Mouse (Mus musculus) left cerebral cortex, adult 2 months (tissue): ENCODE measurements at regions not wholly inside any gene's neighbourhood (a gene's known extent, or its start where the extent isn't known, plus 50 kb on each side); places are given as distances from the start of the nearest gene placed in this dataset.
"Not testable (repeated sequence)": the region's sequence is repeated elsewhere in the genome, so short reads cannot be mapped to it uniquely, and the experiment has no call there.

ENCODE experiments used
- DNase-seq, 2 experiments: peaks; one replicate each; pipeline ENCODE4 v3.0.0; 2021 to 2022; ENCODE audit warnings: low spot score in 2 of 2, mixed read lengths in 1 of 2; ENCODE audit errors: extremely low spot score in 1 of 2
- H3K27ac ChIP-seq: fragments of 200-600 bp; 2 replicates; pipeline ENCODE4 v1.8.1; 2022
- H3K4me3 ChIP-seq: fragments of 200-600 bp; 2 replicates; pipeline ENCODE4 v1.8.1; 2022
- CTCF ChIP-seq: fragments of 200-600 bp; IDR thresholded peaks from 2 replicates; pipeline ENCODE4 v1.8.1; 2022; ENCODE audit warnings: antibody characterized with exemption, mild to moderate bottlenecking, moderate library complexity
- intact Hi-C: fragments of 180-260 bp; cut with DNase I; formaldehyde crosslinking; loops from one replicate; pipeline ENCODE4 v1.15.1; 2025

DNA sequence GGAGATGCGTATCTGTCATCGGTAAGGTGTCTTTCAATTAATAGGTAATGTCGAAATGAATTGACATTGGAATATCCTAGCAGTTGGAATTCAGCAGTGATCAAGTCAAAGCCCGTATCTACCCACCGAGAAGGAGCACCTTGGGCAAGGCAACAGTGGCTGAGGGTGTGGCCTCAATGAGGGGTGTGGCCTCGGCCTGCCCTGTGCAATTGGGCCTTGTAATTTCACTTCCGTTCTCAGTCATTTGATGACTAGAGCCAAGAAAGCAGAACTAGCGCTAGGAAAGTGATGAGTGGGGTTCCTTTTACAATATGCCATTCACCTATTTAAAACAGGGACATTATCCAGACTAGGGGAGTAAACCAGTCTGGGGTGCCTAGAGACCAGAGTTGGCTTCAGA, 77.6 kb downstream of the Elovl4 start:
- TF ChIP-seq CTCF = no peak
- DNase-seq = no peak
- Histone ChIP-seq H3K4me3 (no peak overlapping the region), H3K27ac (no peak overlapping the region)
- intact Hi-C loops = no loop called here

DNA sequence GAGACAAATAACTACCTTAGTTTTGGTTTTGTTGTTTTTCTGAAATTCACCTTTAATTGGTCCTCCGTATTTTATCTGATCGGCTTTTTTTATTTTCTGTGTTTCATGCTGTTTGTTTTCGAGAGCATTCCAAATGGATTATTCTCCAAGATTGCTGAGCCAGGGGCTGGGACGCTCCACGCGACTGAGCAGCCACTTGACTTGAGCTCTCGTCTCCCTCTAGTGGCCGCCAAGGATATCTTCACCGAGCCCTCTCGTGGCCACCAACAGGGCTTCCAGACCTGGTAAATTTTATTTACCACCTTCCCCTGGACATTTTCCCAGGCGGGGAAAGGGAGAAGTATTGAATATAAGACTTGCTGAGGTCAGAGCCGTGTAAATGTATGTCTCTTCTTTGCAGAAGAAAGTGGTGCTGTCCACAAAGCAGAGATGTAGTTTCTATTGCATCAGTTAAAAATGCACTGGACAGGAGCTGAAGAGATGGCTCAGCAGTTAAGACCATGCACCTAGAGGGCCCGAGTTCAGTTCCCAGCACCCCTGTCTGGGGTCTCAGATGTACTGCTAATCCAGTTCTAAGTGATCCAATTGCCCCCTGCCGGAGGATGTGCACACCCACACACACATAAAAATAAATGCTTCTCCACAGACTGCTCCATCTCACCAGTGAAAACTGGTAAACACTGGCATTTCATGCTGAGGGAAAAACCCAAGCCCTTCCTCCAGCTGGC, 78.5 kb downstream of the Elovl4 start:
- peak; percentile 77 to 78 for DNase-seq
- TF ChIP-seq CTCF = peak; percentile 89
- intact Hi-C loops = loop anchor here (2.0 kb wide), 1 partner anchor 37 kb away; no protein-coding TSS in a partner anchor
- no peak overlapping the region for H3K27ac ChIP-seq
- H3K4me3 ChIP-seq = peak overlapping the region; percentile 18; the same call in 1 of the 2 replicates

DNA sequence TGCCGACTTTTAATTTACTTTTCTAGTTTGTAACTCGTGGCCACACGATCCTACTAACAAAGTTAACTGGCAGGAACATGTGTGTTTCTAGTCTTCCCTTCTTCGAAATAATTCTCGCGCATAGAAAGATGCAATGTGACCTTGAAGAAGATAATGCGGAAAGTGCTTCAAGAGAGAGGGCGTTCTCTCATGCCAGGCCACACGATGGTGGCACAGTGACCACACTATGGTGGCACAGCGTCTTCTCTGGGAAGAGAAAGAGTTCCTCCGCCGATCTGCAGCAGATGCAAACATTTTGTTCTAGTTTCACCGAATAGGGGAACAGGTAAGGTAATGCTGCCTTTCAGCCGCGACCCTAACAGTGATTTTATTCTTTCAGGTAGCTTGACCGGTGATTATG, 79.1 kb downstream of the Elovl4 start:
- H3K27ac ChIP-seq = no peak overlapping the region
- intact Hi-C loops = loop anchor here (2.0 kb wide), 1 partner anchor 36 kb away; no protein-coding TSS in a partner anchor
- DNase-seq = no peak
- H3K4me3 ChIP-seq = peak overlapping the region; percentile 18; the same call in 1 of the 2 replicates
- TF ChIP-seq CTCF = no peak

DNA sequence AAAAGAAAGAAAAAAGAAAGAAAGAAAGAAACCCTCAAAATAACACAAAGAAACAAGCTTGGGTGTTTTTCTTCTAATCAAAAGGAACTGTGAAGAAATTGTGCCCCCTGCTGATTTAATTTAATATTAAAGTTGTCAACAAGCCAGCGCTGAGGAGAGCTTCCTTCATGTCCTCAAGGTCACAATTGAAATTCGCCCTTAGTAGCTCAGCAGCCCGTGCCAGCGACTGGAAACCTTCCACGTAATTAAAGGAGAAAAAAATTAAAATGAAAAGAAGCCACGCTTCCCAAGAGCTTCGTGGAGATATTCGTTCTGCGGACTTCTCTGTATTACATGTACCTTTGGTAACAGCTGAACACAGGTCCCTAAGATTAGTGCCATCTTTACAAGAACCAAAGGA, 80.0 kb downstream of the Elovl4 start:
- Histone ChIP-seq H3K4me3 (no peak overlapping the region), H3K27ac (no peak overlapping the region)
- intact Hi-C loops = loop anchor here (2.0 kb wide), 1 partner anchor 35 kb away; no protein-coding TSS in a partner anchor
- DNase-seq = no peak
- peak; percentile 30 for TF ChIP-seq CTCF

DNA sequence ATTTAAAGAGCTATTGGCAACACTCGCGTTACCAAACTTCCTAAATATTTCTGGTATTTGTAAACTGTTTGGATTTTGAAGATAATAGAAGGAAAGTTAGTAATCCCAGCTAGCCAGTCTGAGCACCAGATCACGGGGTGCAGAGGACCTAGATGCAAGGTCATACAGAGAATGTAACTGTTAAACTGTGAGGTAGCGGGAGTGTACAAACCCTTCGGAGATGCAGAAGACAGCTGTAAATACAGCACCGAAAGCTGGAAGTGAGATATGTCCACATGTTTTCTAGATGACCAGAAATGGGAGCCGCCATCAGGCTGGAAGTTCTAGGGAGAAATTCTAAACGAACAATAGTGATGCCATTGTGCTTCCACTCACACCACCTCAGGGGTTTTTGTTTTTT, 80.5 kb downstream of the Elovl4 start:
- intact Hi-C loops = no loop called here

DNA sequence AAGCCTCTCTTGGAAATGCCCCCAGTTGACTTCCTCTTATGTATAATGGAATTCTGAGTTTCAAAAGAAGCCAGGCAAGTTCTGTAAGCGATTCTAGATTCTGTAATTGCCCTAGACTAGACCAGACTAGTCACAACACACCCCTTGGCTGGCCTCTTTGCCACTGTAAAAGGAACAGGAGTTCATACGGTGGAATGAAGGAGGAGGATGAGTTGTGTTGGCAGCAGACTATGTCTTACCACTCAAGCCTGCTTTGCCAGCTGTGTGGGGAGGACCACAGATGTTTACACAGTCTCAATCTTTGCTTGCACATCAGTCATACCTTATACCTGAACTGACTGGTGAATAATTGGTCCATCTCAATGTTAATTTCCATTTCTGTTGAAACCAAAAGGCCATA, 85.1 kb downstream of the Elovl4 start:
- intact Hi-C loops = no loop called here
- TF ChIP-seq CTCF = no peak
- Histone ChIP-seq H3K27ac (no peak overlapping the region), H3K4me3 (no peak overlapping the region)
- no peak for DNase-seq

More for the DNA sequence above, 80.5 kb downstream of the Elovl4 start:
- no peak for TF ChIP-seq CTCF
- Histone ChIP-seq H3K27ac (no peak overlapping the region), H3K4me3 (no peak overlapping the region)
- DNase-seq = no peak

DNA sequence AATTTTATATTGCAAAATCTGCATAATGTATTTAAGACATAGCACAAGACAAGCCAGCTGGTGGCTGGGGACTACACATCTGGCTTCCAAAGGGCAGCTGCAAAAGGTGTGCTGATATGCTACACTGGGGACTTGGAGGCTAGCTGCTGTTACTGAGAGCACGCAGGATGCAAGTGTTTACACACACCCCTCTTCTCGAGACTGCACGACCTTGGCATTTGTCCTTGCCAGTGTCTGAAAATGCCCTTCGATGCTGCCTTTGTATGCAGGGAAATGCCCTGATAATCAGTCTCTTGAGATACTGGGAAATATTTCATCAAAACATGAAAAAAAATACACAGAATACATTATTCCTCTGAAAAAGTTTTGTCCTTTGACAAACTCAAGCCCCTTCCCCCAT, 86.3 kb downstream of the Elovl4 start:
- no peak overlapping the region for H3K27ac ChIP-seq
- no peak overlapping the region for H3K4me3 ChIP-seq
- TF ChIP-seq CTCF = no peak
- intact Hi-C loops = no loop called here
- no peak for DNase-seq

DNA sequence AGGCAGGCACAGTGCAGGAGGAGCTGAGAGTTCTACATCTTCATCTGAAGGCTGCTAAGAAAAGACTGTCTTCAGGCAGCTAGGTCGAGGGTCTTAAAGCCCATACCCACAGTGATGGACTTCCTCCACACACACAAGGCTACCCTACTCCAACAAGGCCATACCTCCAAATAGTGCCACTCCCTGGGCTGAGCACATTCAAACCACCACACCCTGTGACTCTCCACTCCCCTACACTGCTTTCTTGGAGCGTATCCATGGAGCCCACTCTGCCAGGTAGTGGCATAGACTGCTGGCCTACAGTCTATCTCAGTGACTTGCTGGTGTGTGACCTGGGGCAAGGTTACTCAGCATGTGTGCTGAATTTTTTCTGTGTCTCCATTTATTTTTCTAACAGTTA, 88.0 kb downstream of the Elovl4 start:
- H3K4me3 ChIP-seq = not testable (repeated sequence)

DNA sequence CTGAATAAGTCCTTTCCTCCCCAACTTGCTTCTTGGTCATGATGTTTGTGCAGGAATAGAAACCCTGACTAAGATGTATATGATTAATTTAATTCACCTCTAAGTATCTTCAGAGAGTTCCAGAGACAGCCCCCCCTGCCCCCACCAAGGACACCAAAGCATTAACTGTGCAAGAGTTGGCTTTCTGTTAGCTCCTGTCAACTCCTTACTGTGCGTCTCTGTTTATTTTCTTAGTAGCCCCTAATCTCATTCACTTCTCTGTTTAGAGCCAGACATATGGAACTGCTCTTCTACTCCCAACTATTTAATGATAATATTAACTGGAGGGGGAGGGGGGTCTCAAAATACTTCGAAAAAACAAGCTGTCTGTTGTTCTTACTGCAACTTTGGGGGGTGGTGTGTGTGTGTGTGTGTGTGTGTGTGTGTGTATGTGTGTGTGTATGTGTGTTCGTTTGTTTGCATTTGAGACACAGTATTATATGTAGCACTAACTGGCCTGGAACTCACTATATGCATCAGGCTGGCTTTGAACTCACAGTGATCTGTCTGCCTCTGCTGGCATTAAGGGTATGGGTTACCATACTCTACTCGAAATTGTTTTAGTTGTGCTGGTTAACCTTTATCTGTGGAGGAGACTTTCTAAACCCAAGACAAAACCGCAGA, 89.8 kb downstream of the Elovl4 start:
- no peak for DNase-seq
- no peak for TF ChIP-seq CTCF
- Histone ChIP-seq H3K4me3 (no peak overlapping the region), H3K27ac (no peak overlapping the region)
- intact Hi-C loops = no loop called here

More for the DNA sequence above, 88.0 kb downstream of the Elovl4 start:
- DNase-seq, intact Hi-C loops, H3K27ac ChIP-seq: not testable (repeated sequence)

DNA sequence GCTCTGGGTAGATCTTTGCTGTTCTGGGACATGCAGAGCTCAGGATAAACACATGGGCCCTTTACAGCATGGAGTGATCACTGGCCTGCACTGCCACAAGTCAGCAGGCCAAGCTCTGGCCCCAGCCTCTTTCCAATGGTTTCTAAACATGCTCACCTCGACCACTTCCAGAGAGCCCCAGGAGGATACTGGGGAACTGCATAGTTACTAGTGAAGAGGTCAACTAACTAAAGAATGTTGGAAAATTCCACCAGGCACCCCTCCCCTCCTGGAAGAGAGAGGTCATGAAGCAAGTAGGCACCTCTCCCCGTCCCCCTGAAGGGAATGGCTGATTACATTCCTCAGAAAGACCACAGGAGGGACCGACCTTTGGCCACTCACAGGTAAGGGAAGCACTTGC, 98.7 kb downstream of the Elovl4 start:
- no peak for DNase-seq
- Histone ChIP-seq H3K27ac (no peak overlapping the region), H3K4me3 (no peak overlapping the region)
- intact Hi-C loops = no loop called here
- no peak for TF ChIP-seq CTCF

DNA sequence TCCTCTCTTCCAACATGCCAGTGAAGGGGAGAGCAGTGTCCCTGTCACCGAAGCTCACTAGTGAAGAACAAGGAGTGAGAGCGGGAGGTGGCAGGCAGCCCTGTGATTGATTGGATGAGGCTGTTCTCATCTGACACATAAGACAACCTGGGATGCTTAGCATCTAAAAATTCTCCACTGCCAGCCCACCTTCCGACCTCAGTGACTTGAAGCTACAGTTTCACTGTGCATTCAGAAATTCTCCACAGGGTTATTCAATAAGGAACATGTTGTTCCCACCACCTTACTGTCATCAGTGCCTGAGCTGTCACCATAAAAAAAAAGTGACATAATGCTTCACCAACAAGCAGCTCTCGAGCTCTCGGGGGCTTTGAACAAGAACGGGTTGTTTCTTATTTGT, 100.0 kb downstream of the Elovl4 start:
- TF ChIP-seq CTCF = no peak

DNA sequence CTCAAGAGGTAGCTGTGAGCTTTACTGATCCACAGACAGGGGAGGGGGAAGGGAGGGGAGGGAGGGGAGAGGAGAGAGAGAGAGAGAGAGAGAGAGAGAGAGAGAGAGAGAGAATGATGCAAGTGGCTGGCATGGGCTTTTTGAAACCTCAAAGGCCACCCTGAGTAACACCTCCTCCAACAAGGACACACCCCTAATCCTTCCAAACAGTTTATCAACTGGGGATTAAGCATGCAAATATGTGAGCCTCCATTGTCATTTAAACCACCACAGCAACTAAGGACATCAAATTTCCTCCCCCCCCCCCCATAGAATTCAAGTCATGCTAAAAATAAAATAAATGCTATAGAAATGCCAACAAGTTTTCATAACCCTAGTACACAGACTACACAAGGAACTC, 101.9 kb downstream of the Elovl4 start:
- no peak for DNase-seq
- no peak overlapping the region for H3K27ac ChIP-seq
- intact Hi-C loops = no loop called here
- no peak for TF ChIP-seq CTCF
- H3K4me3 ChIP-seq = no peak overlapping the region

More for the DNA sequence above, 100.0 kb downstream of the Elovl4 start:
- intact Hi-C loops = no loop called here
- H3K27ac ChIP-seq = no peak overlapping the region
- no peak for DNase-seq
- H3K4me3 ChIP-seq = no peak overlapping the region
